Mouse (Mus musculus): Measurements from ENCODE around the gene Gm5615. TPM values are rescaled to one million over a fixed set of nuclear protein-coding genes. Genes with fewer than 3 reads are reported as not detected.

Gene Gm5615
- total RNA-seq (2015; ENCODE audit: low replicate concordance), result not detected in 2 replicates
- total RNA-seq (2017; ENCODE audit: low replicate concordance), result not detected in 2 replicates

DNA sequence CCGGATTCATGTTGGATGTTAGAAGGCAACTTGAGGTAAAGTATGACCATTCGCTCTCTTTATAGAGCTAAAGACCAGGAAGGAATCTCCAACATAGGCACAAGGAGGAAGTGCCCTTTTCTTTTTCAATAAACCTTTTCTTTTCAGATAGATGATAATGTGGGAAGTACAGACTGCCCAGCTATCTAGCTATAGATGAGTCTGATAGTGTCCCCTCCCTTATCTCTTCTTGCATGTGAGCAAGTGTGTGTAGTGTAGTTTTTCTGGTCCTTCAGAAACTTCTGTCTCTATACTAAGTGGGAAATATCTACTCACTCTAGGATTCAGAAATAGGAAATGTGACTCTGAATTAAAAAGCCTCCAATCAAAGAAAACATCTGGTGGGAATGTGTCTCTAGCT is at the start of gene Gm5615:
Gene Gm5615, minus strand, starts transcription at position 101 of the 400 bp plus-strand sequence.
- ATAC-seq (replicated peaks; ENCODE audit: low FRiP score, poor library complexity, severe bottlenecking), result no peak

DNA sequence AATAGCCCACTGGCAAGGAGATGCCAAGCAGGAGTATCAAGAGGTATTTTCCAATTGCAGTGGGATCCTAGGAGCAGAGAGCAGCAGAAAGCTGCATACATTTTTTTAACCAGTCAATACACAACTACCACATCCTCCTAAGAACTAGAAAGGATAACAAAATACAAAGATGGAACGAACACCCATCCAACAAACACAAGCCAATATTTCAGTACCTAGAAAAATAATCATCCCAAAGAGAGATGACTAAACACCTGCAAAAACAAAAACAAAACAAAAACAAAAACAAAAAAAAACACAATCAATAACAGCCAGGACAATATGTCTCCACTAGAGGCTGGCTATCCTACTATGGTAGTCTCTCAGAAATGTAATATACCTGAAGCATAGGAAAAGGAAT is 40.8 kb upstream of the Gm5615 start, which contains the start of gene Gm17689:
Gene Gm17689, minus strand, starts transcription at position 101 of the 400 bp plus-strand sequence.
- no peak for ATAC-seq (replicated peaks; ENCODE audit: low FRiP score, poor library complexity, severe bottlenecking)

DNA sequence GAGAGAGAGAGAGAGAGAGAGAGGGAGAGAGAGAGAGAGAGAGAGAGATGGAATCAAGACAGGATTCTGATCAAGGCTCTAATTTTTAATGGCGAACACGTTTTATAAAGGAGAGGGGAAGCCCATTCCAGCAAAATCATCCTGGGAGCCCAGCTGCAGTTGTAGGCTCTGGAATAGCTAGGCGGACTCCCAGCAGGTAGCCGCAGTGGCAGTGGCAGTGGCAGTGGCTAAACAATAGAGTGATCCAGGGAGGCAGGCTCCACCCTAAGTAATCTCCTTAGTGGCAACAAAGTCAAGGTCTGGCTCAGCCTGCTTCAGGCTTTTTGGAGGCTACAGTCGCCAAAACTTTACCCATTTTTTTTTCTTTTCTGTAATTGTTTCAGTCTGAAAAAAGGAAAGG is 37.6 kb downstream of the Gm5615 start:
- no peak for ATAC-seq (replicated peaks; ENCODE audit: low FRiP score, poor library complexity, severe bottlenecking)

DNA sequence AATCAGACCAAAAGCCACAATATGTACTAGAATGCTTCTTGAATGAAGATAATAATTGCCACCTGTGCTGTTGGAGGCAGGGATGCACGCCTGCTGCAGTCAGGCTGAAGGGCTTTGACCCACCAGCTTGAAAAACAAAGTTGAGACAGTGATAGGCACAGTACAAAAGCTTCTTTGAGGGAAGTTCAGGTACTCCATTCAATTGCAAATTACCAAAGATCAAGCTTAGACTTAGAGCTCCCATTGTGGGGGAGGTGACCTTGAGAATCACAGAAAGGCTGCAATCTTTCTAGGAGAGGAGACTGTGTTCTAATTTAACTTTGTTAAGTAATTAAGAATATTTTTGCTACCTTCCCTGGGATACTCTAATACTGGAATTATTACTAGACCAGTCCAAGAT is 45.9 kb downstream of the Gm5615 start:
- ATAC-seq (replicated peaks; ENCODE audit: low FRiP score, poor library complexity, severe bottlenecking), result no peak

DNA sequence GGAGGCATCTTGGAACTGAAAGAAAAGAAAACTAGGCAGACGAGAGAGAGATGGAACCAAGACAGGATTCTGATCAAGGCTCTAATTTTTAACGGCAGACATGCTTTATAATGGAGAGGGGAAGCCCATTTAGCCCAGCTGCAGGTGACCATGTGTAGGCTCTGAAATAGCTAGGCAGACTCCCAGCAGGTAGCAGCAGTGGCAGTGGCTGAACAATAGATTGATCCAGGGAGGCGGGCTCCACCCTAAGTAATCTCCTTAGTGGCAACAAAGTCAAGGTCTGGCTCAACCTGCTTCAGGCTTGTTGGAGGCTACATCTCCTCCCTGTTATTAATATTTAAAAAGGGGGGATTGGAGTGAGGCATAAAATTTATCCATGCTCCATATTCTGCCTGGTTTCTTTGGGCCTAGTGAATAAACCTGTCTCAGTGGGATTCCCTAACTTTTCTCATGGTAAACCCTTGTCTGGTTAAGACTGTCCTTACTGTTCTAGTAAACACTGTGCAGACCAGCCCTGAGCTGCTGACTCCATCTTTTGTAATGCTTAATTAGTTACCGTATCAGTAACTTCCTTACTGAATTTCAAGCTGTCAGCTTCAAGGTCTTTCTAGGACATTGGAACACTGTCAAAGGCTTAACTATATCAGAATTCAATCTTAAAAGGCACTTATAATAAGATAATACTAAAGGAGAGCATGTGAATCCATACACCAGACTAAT is 47.1 kb downstream of the Gm5615 start:
- ATAC-seq (replicated peaks; ENCODE audit: low FRiP score, poor library complexity, severe bottlenecking), result no peak

Other genes with a start within 250 kb of the Gm5615 start
- gene Gm7257, start 110.1 kb downstream of the Gm5615 start, total RNA-seq (2015; ENCODE audit: low replicate concordance), result not detected in 2 replicates
- gene Gm7257, start 110.1 kb downstream of the Gm5615 start, total RNA-seq (2017; ENCODE audit: low replicate concordance), result not detected in 2 replicates
- gene Gm9513, start 66.3 kb downstream of the Gm5615 start, total RNA-seq (2015; ENCODE audit: low replicate concordance), result not detected in 2 replicates
- not detected in 2 replicates for gene Gm9513, start 66.3 kb downstream of the Gm5615 start, total RNA-seq (2017; ENCODE audit: low replicate concordance)
- not detected in 2 replicates for gene Gm17689, start 40.7 kb upstream of the Gm5615 start, total RNA-seq (2015; ENCODE audit: low replicate concordance)
- gene Gm17689, start 40.7 kb upstream of the Gm5615 start, total RNA-seq (2017; ENCODE audit: low replicate concordance), result not detected in 2 replicates
- gene A630095E13Rik, start 101.4 kb upstream of the Gm5615 start, total RNA-seq (2015; ENCODE audit: low replicate concordance), result not detected in 2 replicates
- not detected in 2 replicates for gene A630095E13Rik, start 101.4 kb upstream of the Gm5615 start, total RNA-seq (2017; ENCODE audit: low replicate concordance)
- gene Acrv1, start 151.3 kb upstream of the Gm5615 start, total RNA-seq (2015; ENCODE audit: low replicate concordance), result not detected in 2 replicates
- not detected in 2 replicates for gene Acrv1, start 151.3 kb upstream of the Gm5615 start, total RNA-seq (2017; ENCODE audit: low replicate concordance)
- 14.8 and 37.3 TPM in 2 replicates for gene Chek1, start 185.1 kb upstream of the Gm5615 start, total RNA-seq (2015; ENCODE audit: low replicate concordance)
- 23.0 and 27.6 TPM in 2 replicates for gene Chek1, start 185.1 kb upstream of the Gm5615 start, total RNA-seq (2017; ENCODE audit: low replicate concordance)
- 96.4 and 165 TPM in 2 replicates for gene Stt3a, start 225.7 kb upstream of the Gm5615 start, total RNA-seq (2015; ENCODE audit: low replicate concordance)
- 169 and 238 TPM in 2 replicates for gene Stt3a, start 225.7 kb upstream of the Gm5615 start, total RNA-seq (2017; ENCODE audit: low replicate concordance)

Measured in erythroid progenitor cell, adult 5-6 weeks (primary cell).